Mouse (Mus musculus): ENCODE data around the gene Gclc.

DNA sequence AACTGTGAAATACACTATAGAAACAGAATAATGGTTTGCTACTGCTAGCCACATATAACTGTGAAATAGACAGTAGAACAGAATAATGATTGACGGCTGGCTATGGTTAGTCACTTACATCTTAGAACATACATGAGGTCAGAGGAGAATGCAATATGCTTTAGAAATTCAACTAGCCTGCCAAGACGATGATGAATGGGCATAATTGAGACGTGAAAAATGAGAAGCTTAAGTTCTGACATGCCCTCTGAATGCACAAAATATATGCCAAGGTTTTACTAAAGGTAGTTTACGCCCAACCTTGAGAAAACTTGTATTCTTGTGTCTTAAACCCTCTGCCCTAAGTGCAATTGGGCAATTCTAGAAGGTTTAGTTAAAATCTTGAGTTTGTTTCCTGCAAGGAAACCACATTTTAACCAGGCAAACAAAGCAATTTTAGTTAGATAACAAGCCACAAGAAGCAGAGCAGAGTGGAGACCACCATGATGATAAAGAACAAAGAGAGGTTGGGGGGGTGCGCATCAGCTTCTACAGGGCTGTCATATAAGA is 43.2 kb upstream of the Gclc start:
- TF ChIP-seq POLR2A (IDR thresholded peaks at IDR 0.05; ENCODE audit: low read depth, low read length): no peak
- no peak for TF ChIP-seq CTCF (IDR thresholded peaks at IDR 0.05; ENCODE audit: extremely low read depth, insufficient read length, insufficient replicate concordance, low read depth, low read length)

Measured in small intestine, adult 2 months (tissue).